Mouse (Mus musculus) erythroid progenitor cell, adult 5-6 weeks (primary cell): ENCODE measurements around the gene Hnrnpll. TPM values are rescaled to one million over a fixed set of nuclear protein-coding genes. Genes with fewer than 3 reads are reported as not detected.
A peak's percentile ranks its signal among the peaks of the same experiment; 100 is the strongest.
"Not testable (repeated sequence)": the region's sequence is repeated elsewhere in the genome, so short reads cannot be mapped to it uniquely, and the experiment has no call there.

Experiments
- ATAC-seq: replicated peaks from 2 replicates; pipeline ENCODE4 v1.8.0; 2016; ENCODE audit warnings: moderate number of reproducible peaks, mild to moderate bottlenecking, moderate TSS enrichment, inconsistent platforms; ENCODE audit not compliant: poor library complexity, low FRiP score, severe bottlenecking
- total RNA-seq, 2 experiments: library from RNA; stranded (forward) in 1 of 2; stranded (reverse) in 1 of 2; fragments of 150-400 nt in 1 of 2; fragments of 186-747, 209-891 nt in 1 of 2; gene quantifications; 2 replicates each; pipeline versions ENCODE4 v1.2.3 to v1.2.4; 2015 to 2017; ENCODE audit warnings: low replicate concordance in 2 of 2

Hnrnpll gene
- total RNA-seq, 2 experiments from 2014 or later: 37.4 to 60.4 TPM

GRCm38 (mm10) chr17:80060828-80061782 lies 1.0 kb downstream of the Hnrnpll start:
- ATAC-seq: no peak; the same call in 1 of the 2 replicates

- ATAC-seq: no peak
Measured at GRCm38 (mm10) chr17:80060151-80060550, 2.0 kb downstream of the Hnrnpll start.

GRCm38 (mm10) chr17:80059731-80060130 lies 2.4 kb downstream of the Hnrnpll start:
- no peak for ATAC-seq

GRCm38 (mm10) chr17:80058501-80058900 lies 3.6 kb downstream of the Hnrnpll start:
- ATAC-seq: no peak

- no peak for ATAC-seq
Measured at GRCm38 (mm10) chr17:80053931-80054734, 8.0 kb downstream of the Hnrnpll start.

GRCm38 (mm10) chr17:80051682-80052081 lies 10.5 kb downstream of the Hnrnpll start:
- no peak for ATAC-seq

GRCm38 (mm10) chr17:80049300-80049699 lies 12.8 kb downstream of the Hnrnpll start:
- not testable (repeated sequence) for ATAC-seq

- peak; percentile 73; the same call in 1 of the 2 replicates for ATAC-seq
Measured at GRCm38 (mm10) chr17:80048230-80048629, 13.9 kb downstream of the Hnrnpll start.

GRCm38 (mm10) chr17:80041739-80042138 lies 20.4 kb downstream of the Hnrnpll start:
- ATAC-seq: no peak

- ATAC-seq: no peak
Measured at GRCm38 (mm10) chr17:80028675-80029074, 33.5 kb downstream of the Hnrnpll start.

GRCm38 (mm10) chr17:80026189-80026936 lies 35.8 kb downstream of the Hnrnpll start:
- no peak for ATAC-seq

- ATAC-seq: no peak
Measured at GRCm38 (mm10) chr17:80022090-80022489, 40.0 kb downstream of the Hnrnpll start.

GRCm38 (mm10) chr17:80020495-80020894 lies 41.6 kb downstream of the Hnrnpll start:
- no peak for ATAC-seq

- no peak for ATAC-seq
Measured at GRCm38 (mm10) chr17:80018976-80019541, 43.1 kb downstream of the Hnrnpll start.

- ATAC-seq: no peak
Measured at GRCm38 (mm10) chr17:80018239-80018975, 43.7 kb downstream of the Hnrnpll start.

- peak; percentile 71 for ATAC-seq
Measured at GRCm38 (mm10) chr17:80017389-80017788, 44.7 kb downstream of the Hnrnpll start.

- not testable (repeated sequence) for ATAC-seq
Measured at GRCm38 (mm10) chr17:80016400-80016799, 45.7 kb downstream of the Hnrnpll start.

GRCm38 (mm10) chr17:80014361-80014809 lies 47.7 kb downstream of the Hnrnpll start:
- ATAC-seq: peak; percentile 42

- no peak for ATAC-seq
Measured at GRCm38 (mm10) chr17:80009926-80010325, 52.2 kb downstream of the Hnrnpll start.
